Mouse (Mus musculus) intestine, embryonic 14.5 days (tissue): ENCODE results near the gene Uso1. TPM values are rescaled to one million over a fixed set of nuclear protein-coding genes. Genes with fewer than 3 reads are reported as not detected.

ENCODE experiments used
- ATAC-seq: fragments of 200-750 bp; cut with Nextera tagmentation; replicated peaks from 2 replicates; pipeline ENCODE4 v1.8.0; 2017; ENCODE audit warnings: low read depth, moderate number of reproducible peaks, moderate TSS enrichment, moderate library complexity; ENCODE audit not compliant: low FRiP score, low TSS enrichment
- DNase-seq: peaks from one replicate; pipeline ENCODE4 v3.0.0-alpha.2; 2018; ENCODE audit warnings: low spot score
- H3K27ac ChIP-seq: fragments of 300-500 bp; sonication (generic); 2 replicates; pipeline ENCODE4 v1.5.1; 2014; ENCODE audit warnings: low read depth, mild to moderate bottlenecking, control low read depth
- H3K27me3 ChIP-seq: fragments of 300-500 bp; sonication (generic); replicated peaks from 2 replicates; pipeline ENCODE4 v1.6.1; 2014; ENCODE audit warnings: low read length, control low read depth; ENCODE audit not compliant: control insufficient read depth, insufficient read depth
- H3K36me3 ChIP-seq: fragments of 300-500 bp; sonication (generic); 2 replicates; pipeline ENCODE4 v1.6.1; 2014; ENCODE audit warnings: low read length, control low read depth; ENCODE audit not compliant: control insufficient read depth, insufficient read depth
- H3K4me1 ChIP-seq: fragments of 300-500 bp; sonication (generic); replicated peaks from 2 replicates; pipeline ENCODE4 v1.6.1; 2014; ENCODE audit warnings: low read length, control low read depth, mixed read lengths; ENCODE audit not compliant: control insufficient read depth, insufficient read depth
- H3K4me2 ChIP-seq: fragments of 300-500 bp; sonication (generic); 2 replicates; pipeline ENCODE4 v1.6.1; 2014; ENCODE audit warnings: low read length
- H3K4me3 ChIP-seq: fragments of 300-500 bp; sonication (generic); 2 replicates; pipeline ENCODE4 v1.5.1; 2014; ENCODE audit warnings: low read depth, low read length, control low read depth, mixed read lengths
- H3K9ac ChIP-seq: fragments of 300-500 bp; sonication (generic); 2 replicates; pipeline ENCODE4 v1.6.1; 2014; ENCODE audit warnings: mild to moderate bottlenecking, low read length
- H3K9me3 ChIP-seq: fragments of 300-500 bp; sonication (generic); 2 replicates; pipeline ENCODE4 v1.6.1; 2016; ENCODE audit warnings: low read length, control low read depth; ENCODE audit not compliant: control insufficient read depth
- WGBS: fragments of 180-500 bp; shearing (Covaris S2); extraction: QIAGEN DNeasy Blood & Tissue Kit; methylation state at CpG from one replicate; pipeline ENCODE4 v1.1.7; 2014; 5-methylcytosine and 5-hydroxymethylcytosine counted together
- polyA plus RNA-seq: library from polyadenylated mRNA; unstranded; fragments of >200 nt; fragmentation: Nextera tagmentation; extraction: Ambion mirVana; gene quantifications from 2 replicates; pipeline ENCODE4 v1.2.1, GENCODE M21; 2014

The Uso1 gene
- polyA plus RNA-seq, 1 experiment from 2014 or later, result 30.8 TPM

GRCm38 (mm10) chr5:92210205-92210604 is 72.5 kb downstream of the Uso1 start:
- Histone ChIP-seq H3K9me3 (no peaks in the 10 kb centered on the region), H3K36me3 (0 out of 2 replicates have a peak, but pooled peaks cover 2% of the 10 kb centered on the region), H3K27ac (no peak overlapping the region), H3K4me3 (no peak overlapping the region), H3K4me2 (no peak overlapping the region), H3K27me3 (no peaks in the 10 kb centered on the region), H3K9ac (no peak overlapping the region), H3K4me1 (no peaks in the 10 kb centered on the region; the same call in 1 of the 2 replicates)
- DNase-seq, result no peak
- 60% methylated on average over 8 of the region's 8 CpGs for WGBS
- no peak for ATAC-seq

- ATAC-seq (no peak), DNase-seq (no peak)
- 92% methylated on average over 4 of the region's 4 CpGs for WGBS
Observed at GRCm38 (mm10) chr5:92212231-92212630, 74.5 kb downstream of the Uso1 start.

GRCm38 (mm10) chr5:92215308-92215707 is 77.6 kb downstream of the Uso1 start, which contains the start of gene U90926:
U90926 (minus strand) TSS chr5:92215408.
- no peak within 1 kb of the TSS for H3K9ac ChIP-seq
- no peaks in the 10 kb centered on the region for H3K9me3 ChIP-seq
- H3K4me1 ChIP-seq, result no peaks in the 10 kb centered on the region
- DNase-seq (no peak), ATAC-seq (no peak)
- H3K27me3 ChIP-seq, result no peaks in the 10 kb centered on the region
- H3K27ac ChIP-seq, result no peak within 1 kb of the TSS
- 92% methylated on average over 4 of the region's 4 CpGs for WGBS
- no peak within 1 kb of the TSS for H3K4me2 ChIP-seq
- H3K36me3 ChIP-seq, result no peaks in the 10 kb centered on the region
- no peak within 1 kb of the TSS for H3K4me3 ChIP-seq

More at GRCm38 (mm10) chr5:92212231-92212630, 74.5 kb downstream of the Uso1 start:
- no peaks in the 10 kb centered on the region for H3K36me3 ChIP-seq
- H3K4me2 ChIP-seq, result no peak overlapping the region
- no peaks in the 10 kb centered on the region for H3K4me1 ChIP-seq
- H3K27me3 ChIP-seq, result no peaks in the 10 kb centered on the region
- no peak overlapping the region for H3K27ac ChIP-seq
- no peaks in the 10 kb centered on the region for H3K9me3 ChIP-seq
- no peak overlapping the region for H3K4me3 ChIP-seq
- H3K9ac ChIP-seq, result no peak overlapping the region

- 64% methylated on average over 17 of the region's 17 CpGs for WGBS
- Histone ChIP-seq H3K4me3 (no peak overlapping the region), H3K36me3 (no peaks in the 10 kb centered on the region), H3K9ac (no peak overlapping the region), H3K27me3 (no peaks in the 10 kb centered on the region), H3K9me3 (no peaks in the 10 kb centered on the region), H3K27ac (no peak overlapping the region), H3K4me2 (no peak overlapping the region), H3K4me1 (no peaks in the 10 kb centered on the region)
- DNase-seq (no peak), ATAC-seq (no peak)
Observed at GRCm38 (mm10) chr5:92218915-92219793, 81.4 kb downstream of the Uso1 start.

- Histone ChIP-seq H3K27ac (no peak overlapping the region), H3K27me3 (no peaks in the 10 kb centered on the region), H3K4me1 (no peaks in the 10 kb centered on the region), H3K4me2 (no peak overlapping the region), H3K4me3 (no peak overlapping the region), H3K9me3 (no peaks in the 10 kb centered on the region), H3K9ac (no peak overlapping the region), H3K36me3 (no peaks in the 10 kb centered on the region)
- no peak for ATAC-seq
- no peak for DNase-seq
- WGBS, result 79% methylated on average over 6 of the region's 6 CpGs
Observed at GRCm38 (mm10) chr5:92219826-92220225, 82.1 kb downstream of the Uso1 start.

GRCm38 (mm10) chr5:92220287-92220902 is 82.7 kb downstream of the Uso1 start:
- H3K4me2 ChIP-seq, result no peak overlapping the region
- DNase-seq (no peak), ATAC-seq (no peak)
- H3K27me3 ChIP-seq, result no peaks in the 10 kb centered on the region
- H3K27ac ChIP-seq, result no peak overlapping the region
- no peak overlapping the region for H3K4me3 ChIP-seq
- H3K4me1 ChIP-seq, result no peaks in the 10 kb centered on the region
- H3K36me3 ChIP-seq, result no peaks in the 10 kb centered on the region
- 90% methylated on average over 8 of the region's 8 CpGs for WGBS
- no peaks in the 10 kb centered on the region for H3K9me3 ChIP-seq
- no peak overlapping the region for H3K9ac ChIP-seq

GRCm38 (mm10) chr5:92227782-92228181 is 90.0 kb downstream of the Uso1 start:
- Histone ChIP-seq H3K4me1 (no peaks in the 10 kb centered on the region), H3K9me3 (no peaks in the 10 kb centered on the region), H3K4me3 (no peak overlapping the region), H3K27me3 (no peaks in the 10 kb centered on the region), H3K27ac (no peak overlapping the region), H3K4me2 (no peak overlapping the region), H3K9ac (no peak overlapping the region), H3K36me3 (no peaks in the 10 kb centered on the region)
- 63% methylated on average over 7 of the region's 7 CpGs for WGBS
- DNase-seq, result no peak
- no peak for ATAC-seq

- Histone ChIP-seq H3K27me3 (no peaks in the 10 kb centered on the region), H3K4me2 (no peak overlapping the region), H3K4me1 (no peaks in the 10 kb centered on the region), H3K36me3 (no peaks in the 10 kb centered on the region), H3K27ac (no peak overlapping the region), H3K9me3 (no peaks in the 10 kb centered on the region), H3K4me3 (no peak overlapping the region), H3K9ac (no peak overlapping the region)
- ATAC-seq (no peak), DNase-seq (no peak)
- 52% methylated on average over 10 of the region's 10 CpGs for WGBS
Observed at GRCm38 (mm10) chr5:92228776-92229175, 91.0 kb downstream of the Uso1 start.
